Mouse (Mus musculus) heart, postnatal 25 days (tissue): ENCODE data around the gene Inpp4b. TPM values are rescaled to one million over a fixed set of nuclear protein-coding genes. Genes with fewer than 3 reads are reported as not detected.

Source experiments
- DNase-seq: peaks from one replicate; pipeline ENCODE4 v3.0.0; 2022; ENCODE audit warnings: low spot score
- intact Hi-C: fragments of 180-260 bp; cut with DNase I; formaldehyde crosslinking; loops from one replicate; pipeline ENCODE4 v1.15.1; 2025
- total RNA-seq, 2 experiments: library from RNA; stranded (reverse); gene quantifications; 2 replicates each; pipeline ENCODE4 v1.2.3; 2021

The Inpp4b gene
- total RNA-seq, 2 experiments from 2014 or later, result 74.5 to 77.8 TPM

DNA sequence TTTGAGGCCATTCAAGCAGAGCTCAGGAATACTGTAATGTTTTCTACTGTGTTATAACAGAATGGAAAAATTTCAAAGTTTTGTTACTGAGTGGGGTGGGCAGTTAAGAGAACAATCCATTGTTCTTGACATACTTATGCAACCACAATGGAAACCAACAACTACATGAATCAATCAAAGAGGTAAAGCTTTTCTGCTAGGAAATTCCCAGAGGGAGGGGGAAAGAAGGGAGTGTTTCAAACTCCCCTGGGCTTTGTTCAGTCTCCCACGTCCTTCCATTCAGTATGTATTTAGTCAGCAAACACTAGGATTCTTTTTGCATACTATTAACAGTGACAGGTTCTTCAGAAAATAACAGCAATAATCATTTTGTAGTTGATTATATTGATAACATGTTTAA lies 517.4 kb downstream of the Inpp4b start:
- intact Hi-C loops, result no loop called here
- DNase-seq, result no peak

- intact Hi-C loops, result no loop called here
Observed at GRCm38 (mm10) chr8:81861311-81861710, 519.0 kb downstream of the Inpp4b start.

GRCm38 (mm10) chr8:81862738-81863137 lies 520.4 kb downstream of the Inpp4b start:
- DNase-seq, result no peak
- intact Hi-C loops, result no loop called here

More at GRCm38 (mm10) chr8:81861311-81861710, 519.0 kb downstream of the Inpp4b start:
- no peak for DNase-seq

DNA sequence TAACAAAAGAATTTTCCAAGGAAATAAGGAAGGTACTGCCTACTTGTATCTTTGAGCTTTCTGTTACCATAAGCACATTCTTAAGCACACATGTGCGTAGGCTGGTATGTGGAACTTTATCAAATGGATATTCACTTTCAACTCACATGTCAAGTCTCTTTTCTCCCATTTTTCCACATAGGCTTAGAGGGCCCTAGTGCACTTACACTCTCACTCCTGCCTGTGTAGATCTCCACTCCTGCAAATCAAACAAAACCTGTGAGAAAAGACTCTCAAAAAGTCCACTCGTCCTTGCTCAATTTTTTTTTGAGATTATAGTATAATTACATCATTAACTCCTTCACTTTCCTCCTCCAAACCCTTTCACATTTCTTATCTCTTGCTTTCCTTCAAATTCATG lies 522.0 kb downstream of the Inpp4b start:
- intact Hi-C loops, result no loop called here
- DNase-seq, result no peak

DNA sequence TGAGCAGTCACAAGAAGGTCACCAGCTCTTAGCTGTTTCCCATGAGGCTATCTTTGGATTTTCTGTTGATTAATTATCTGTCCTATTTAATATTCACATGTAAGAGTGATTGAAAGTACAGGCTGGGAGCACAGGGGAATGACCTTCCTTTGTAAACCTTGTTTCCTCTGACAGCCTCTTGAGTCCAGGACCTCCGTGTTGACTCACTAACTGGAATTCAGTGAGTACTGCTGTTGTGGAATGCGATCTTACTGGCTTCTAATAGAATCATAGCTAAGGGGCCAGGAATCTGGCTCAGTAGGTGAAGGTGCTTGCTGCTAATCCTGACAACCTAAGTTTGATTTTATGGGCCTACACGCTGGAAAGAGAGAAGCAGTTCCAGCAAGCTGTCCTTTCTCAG lies 523.3 kb downstream of the Inpp4b start:
- no peak for DNase-seq
- intact Hi-C loops, result no loop called here

DNA sequence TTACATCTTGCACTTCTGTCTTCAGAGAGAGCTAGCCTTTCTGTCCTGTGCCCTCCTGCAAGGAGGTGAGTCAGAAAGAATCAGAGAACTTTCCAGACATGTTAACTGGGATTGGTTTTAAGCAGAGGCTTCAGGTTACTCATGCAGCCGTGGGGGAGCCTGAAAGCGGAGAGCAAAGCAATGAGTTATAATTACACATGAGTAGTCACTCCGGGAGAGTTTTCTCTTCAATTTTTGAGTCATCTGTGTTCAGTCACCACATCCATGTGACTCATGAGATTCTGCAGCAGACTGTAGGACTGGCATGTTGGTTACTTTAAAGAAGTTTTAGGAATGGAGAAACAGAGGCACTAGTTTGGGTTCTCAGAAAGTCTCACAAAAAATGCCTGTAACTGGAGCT lies 524.7 kb downstream of the Inpp4b start:
- DNase-seq, result no peak
- intact Hi-C loops, result no loop called here

GRCm38 (mm10) chr8:81870466-81870865 lies 528.1 kb downstream of the Inpp4b start:
- intact Hi-C loops, result no loop called here
- DNase-seq, result no peak

- intact Hi-C loops, result no loop called here
Observed at GRCm38 (mm10) chr8:81880071-81880470, 537.7 kb downstream of the Inpp4b start.

DNA sequence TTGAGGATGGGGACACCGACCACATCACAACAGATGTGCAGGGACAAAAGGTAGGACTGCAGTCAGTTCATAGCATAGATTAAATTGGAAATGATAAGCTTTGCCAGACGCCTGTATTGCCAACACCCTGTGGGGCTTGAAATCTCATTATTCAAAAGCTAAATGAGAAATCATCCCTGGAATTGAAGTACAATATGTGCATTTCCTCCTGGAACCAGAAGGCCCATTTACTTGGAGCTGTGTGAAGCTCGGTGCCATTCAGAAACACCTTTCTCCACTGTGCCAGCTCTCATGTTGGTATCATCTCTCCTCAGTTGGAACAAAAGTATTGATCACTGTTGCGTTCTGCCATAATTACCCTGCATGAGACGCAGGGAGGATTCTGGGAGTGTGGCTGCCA lies 541.8 kb downstream of the Inpp4b start:
- no peak for DNase-seq
- intact Hi-C loops, result no loop called here

More at GRCm38 (mm10) chr8:81880071-81880470, 537.7 kb downstream of the Inpp4b start:
- DNase-seq, result no peak

DNA sequence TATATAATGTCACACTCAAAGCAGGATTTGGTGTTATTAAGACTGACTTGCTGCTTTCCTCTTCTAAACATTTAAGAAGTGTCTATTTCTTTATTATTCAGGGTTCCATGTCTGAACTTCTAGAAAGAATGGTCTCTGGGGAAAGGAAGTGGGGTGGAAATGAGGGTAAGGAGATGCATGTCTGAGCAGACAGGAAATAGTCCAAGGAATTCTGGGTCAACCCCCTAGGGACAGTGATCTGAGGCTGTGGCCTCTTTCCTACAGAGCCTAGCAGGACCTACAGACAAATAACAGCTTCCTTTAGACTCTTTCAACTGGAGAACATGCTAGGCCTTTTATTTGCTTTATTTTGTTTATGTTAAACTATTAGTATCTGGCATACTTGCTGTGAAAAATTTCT lies 546.5 kb downstream of the Inpp4b start:
- intact Hi-C loops, result no loop called here
- no peak for DNase-seq

DNA sequence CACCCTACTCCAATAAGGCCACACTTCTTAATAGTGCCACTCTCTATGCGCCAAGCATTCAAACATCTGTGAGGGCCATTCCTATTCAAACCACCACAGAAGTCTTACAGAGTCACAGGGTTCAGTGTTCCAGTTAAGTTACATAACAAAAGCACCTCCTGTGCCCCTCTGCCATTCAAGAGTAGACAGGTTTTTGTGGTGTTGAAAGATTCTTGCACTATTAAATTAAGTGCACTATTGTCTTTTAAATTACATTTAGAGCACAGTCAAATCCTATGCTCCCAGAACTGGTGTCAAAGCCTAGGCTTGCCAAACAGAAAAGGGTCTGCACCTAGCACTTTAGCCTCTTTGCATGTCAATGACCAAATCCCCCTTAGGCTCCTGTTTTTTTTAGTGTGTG lies 550.9 kb downstream of the Inpp4b start:
- intact Hi-C loops, result no loop called here
- no peak for DNase-seq

DNA sequence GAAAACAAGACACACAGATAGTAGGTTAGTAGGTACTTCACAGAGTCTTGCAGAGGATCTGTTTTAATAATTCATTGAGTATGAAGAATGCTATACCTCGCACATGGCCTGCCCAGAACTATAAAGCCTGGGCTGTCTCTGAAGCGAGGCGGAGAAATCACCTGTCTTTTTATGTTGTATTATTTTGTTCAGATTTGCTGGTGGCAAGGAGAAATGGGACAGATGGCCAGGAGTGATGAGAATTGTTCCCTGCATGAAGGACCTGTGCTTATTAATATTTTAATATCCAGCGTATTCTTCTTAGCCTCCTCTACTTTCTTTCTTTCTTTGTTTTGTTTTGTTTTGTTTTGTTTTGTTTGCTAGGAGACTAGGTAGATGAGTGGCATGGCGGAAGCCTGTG lies 604.5 kb downstream of the Inpp4b start:
- intact Hi-C loops, result no loop called here
- no peak for DNase-seq

GRCm38 (mm10) chr8:81953101-81953500 lies 610.7 kb downstream of the Inpp4b start:
- intact Hi-C loops, result no loop called here
- no peak for DNase-seq

DNA sequence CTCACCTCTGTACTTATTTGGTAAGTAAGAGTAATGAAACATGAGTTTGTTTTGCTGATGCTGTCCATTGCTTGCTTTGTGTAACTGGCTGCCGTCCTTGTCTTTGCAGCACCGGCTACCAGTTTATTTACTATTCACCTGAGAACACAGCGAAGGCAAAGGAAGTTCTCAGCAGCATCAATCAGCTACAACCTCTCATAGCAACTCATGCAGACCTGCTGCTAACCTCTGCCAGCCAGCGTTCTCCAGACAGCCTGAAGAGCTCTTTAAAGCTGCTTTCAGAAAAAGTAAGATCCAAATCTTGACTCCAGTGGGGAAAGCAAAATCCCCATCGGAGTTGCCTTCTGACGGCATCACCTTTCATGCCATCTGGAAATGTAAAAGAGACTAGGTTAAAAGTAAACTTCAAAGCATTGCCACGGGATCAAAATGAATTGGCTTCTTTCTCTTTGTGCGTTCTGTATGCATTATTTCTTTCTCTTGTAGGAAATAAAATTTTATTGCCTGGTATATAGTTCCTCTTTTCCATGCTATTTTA lies 642.8 kb downstream of the Inpp4b start:
- no peak for DNase-seq
- intact Hi-C loops, result no loop called here

GRCm38 (mm10) chr8:81992966-81993365 lies 650.6 kb downstream of the Inpp4b start:
- no peak for DNase-seq
- intact Hi-C loops, result no loop called here

DNA sequence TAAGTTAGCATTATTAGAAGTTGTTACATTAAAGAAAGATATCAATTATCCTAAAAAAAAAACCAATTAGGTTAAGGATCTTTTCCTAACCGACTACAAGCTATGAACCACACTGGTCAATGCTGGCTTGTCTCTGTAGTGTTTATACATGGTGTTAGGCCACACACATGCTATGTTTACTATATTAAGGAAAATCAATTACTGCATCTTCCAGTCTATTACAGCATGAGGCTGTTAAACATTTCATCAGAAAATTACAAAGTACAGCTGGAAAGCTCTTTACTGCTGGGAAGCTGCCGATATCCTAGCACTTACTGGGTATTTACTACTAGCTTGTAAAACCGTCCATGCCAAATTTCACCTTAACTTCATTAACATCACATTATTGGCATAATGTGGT lies 653.9 kb downstream of the Inpp4b start:
- DNase-seq, result no peak
- intact Hi-C loops, result no loop called here

DNA sequence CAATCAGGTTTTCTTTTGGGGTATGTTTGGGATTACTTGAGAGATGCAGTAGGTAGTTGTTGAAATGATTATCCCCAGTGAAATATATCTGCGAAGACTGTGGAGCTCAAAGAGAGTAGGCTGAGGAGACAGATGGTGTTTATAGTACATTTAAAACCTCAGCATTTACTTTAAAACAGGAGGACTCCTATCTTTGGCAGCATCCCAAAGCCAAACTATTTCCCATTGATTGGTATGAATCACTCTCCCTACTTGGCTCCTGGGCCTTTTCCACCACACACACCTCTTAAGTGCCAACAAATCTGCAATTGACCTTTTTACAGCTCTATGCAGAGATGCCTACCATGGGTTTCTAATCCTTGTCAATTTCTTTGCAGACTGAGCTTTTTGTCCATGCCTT lies 654.5 kb downstream of the Inpp4b start:
- DNase-seq, result no peak
- intact Hi-C loops, result no loop called here

- intact Hi-C loops, result no loop called here
- DNase-seq, result no peak
Observed at GRCm38 (mm10) chr8:82004158-82004557, 661.8 kb downstream of the Inpp4b start.

DNA sequence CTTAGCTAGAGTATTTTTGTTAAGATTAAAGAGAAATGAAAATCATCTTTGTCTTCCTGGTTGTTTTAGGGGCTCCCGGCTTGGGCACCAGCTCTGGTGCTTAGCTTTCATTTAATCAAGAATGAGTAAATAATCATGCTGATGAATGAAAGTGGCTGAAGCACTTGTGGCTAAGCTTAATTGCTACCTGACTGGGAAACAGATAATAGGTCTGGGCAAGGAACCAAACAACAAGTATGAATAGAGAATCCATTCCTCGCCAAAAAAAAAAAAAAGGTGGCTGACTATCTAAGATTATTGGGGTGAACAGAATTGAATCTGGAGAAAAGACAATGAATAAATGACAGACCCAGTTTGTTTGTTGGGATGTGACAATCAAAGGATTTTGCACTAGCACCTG lies 663.1 kb downstream of the Inpp4b start:
- no peak for DNase-seq
- intact Hi-C loops, result no loop called here

- no peak for DNase-seq
- intact Hi-C loops, result no loop called here
Observed at GRCm38 (mm10) chr8:82017792-82018191, 675.4 kb downstream of the Inpp4b start.

DNA sequence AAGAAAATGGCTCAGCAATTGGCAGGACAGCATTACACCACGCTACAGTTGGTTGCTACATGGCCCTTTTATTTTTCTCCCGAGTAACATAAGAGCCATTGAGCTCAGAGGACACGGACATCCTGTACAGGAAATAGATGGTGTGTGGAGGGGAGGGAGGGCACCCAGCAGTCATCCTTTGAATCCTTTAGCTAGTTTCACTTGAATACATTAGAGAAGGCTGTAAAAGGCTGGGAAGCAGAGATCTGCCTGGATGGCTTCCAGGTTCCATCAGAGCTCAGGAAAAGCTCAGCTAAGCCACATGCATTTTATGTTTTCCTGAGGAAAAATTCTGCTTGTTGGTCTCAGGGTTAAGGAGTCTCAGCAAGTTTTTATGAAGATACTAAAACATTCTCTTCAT lies 685.0 kb downstream of the Inpp4b start:
- intact Hi-C loops, result loop anchor here (10.0 kb wide), 1 partner anchor 213 kb away; no protein-coding TSS in a partner anchor

DNA sequence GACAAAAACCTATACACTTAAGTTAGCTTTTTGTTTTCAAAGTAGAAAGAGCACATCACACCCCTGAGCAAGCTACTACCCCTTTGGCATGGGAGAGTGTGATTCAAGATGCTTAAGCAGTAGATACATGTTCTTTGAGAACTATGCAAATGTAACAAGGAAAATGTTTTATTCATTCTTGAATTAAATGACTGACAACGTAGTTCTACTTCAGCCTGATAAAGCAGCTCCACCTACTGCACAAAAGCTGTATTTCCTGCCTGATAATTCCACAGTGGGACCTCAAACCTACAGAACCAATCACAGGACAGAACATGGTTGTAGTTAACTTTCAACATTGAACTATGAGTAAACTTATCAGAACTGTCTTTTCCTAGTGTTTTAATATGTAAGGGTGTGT lies 686.5 kb downstream of the Inpp4b start:
- intact Hi-C loops, result loop anchor here (2.0 to 10.0 kb wide), 2 partner anchors 214 to 680 kb away; no protein-coding TSS in a partner anchor
- no peak for DNase-seq

More for the DNA sequence above, 685.0 kb downstream of the Inpp4b start:
- DNase-seq, result no peak
